Mouse (Mus musculus): ENCODE measurements around the gene Cd79a.

DNA sequence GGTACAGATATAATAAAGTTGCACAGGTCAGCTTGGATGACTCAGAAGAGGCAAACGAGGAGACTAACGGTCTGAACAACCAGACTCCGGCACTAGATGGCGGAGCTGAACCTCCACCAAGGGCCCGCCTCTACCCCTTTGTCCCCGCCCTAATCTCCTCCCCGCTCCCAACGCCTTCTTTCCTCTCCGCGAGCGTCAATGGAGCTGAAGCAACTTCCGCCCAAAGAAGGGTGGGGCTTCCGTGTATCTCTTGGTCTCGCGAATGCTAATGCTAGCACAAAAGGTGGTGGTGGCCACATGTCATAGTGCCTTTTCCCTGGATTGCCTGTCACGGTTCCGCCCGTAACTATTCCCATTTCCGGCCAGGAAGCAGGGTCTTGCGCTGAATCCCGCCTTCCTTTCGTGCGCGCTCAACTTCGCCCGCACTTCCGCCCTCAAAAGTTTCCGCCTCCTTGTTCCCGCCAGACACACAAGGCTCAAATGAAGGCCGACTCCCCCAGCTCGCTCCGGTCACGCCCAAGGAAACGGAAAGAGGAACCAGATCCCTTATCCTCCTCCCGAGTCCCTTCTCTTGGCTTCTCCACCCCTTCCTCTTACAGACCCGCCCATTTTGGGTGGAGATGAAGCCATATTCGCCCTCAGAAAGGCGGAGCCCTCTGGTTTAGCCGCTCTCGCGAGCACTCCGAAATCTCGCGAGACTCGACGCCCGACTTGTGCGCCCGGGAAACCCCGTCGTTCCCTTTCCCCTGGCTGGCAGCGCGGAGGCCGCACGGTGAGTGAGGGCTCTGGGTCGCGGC, 13.1 kb upstream of the Cd79a start, which contains the start of gene Rps19:
- TF ChIP-seq CTCF (IDR thresholded peaks at IDR 0.05; ENCODE audit: low read depth, low read length): no peak
- TF ChIP-seq GATA1 (IDR thresholded peaks at IDR 0.05; ENCODE audit: borderline replicate concordance, low read length): no peak
